Mouse (Mus musculus) mouse trophoblast stem cell (cell line): ENCODE results near the gene Tedc1.

ENCODE experiments used
- in situ Hi-C, 2 experiments: fragments of 300-500 bp; cut with MseI, MboI; formaldehyde crosslinking; loops; 2 replicates in 1 of 2; 3 replicates in 1 of 2; pipeline ENCODE4 v1.15.1; 2025

Gene Tedc1

DNA sequence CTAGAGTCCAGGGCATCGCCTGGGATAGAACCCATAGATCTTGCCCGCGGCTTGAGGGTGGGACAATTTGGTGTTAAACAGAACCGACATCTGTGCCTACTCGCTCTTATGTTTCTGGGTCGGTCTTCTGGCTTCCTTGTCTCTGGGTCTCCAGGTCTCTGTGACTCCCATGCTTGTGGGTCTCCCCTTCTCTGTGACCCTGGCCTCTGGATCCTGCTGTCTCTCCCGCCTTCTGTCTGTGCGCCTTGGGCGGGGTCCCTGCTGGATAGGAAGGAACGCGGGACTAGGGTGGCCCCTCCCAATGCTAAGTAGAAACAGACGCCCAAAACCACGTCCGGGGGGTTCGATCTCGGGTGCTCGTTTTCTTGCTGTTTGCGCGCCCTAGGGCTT is 4.0 kb upstream of the Tedc1 start:
- in situ Hi-C loops, result no loop called here

DNA sequence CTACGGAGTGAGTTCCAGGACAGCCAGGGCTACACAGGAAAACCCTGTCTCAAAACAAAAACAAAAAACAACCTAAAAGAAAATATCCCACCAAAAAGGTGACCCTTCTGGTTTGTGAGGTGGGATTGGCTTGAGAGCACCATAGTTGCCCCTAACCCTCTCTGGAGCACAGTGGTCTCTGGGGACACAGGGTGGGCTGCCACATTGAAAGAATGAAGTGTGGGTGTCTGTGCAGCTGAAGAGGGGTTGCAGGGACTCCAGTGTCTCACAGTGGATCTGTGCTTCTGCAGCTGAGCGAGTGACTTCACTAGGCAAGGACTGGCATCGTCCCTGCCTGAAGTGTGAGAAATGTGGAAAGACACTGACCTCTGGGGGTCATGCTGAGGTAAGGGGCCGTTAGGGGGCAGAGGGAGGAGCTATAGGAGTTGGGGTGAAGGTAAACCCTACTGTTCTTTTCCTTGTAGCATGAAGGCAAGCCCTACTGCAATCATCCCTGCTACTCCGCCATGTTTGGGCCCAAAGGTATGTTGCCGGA is 3.2 kb upstream of the Tedc1 start:
- in situ Hi-C loops, result no loop called here

DNA sequence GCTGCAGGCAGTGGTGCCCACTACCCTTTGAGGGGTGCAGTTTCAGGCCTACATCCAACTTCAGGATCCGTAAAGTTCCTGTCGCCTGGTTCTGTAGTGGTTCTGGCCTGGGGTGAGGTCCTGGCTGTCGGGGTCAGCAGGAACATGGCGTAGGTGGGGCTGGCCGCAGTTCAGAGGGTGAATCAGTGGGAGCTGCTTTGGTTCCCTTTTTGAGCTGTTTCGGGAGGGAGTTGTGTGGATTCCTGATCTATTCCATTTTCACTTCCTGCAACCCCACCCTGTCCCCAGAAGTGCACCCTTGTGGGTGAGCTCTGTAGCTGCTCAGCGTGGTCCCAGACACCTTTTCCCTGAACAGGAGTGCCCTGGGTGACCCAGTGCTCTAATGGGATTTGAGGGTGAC is 2.2 kb upstream of the Tedc1 start:
- in situ Hi-C loops, result no loop called here

DNA sequence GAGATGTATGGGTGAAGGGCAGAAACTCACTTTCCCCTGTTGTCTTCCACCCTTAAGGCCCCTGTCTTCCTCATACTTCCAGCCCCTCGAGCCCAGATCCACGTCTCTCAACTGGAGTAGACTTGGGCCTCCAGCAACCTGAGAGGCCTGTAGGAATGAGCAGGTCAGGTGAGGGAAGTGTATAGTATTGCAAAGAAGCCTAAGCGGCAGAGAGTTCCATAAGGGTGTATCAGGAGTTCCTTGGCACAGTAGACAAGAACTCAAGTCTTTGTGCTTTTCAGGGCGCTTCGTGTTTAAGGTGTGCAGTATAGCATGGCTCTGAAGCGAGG is 1.5 kb upstream of the Tedc1 start:
- in situ Hi-C loops, result no loop called here

DNA sequence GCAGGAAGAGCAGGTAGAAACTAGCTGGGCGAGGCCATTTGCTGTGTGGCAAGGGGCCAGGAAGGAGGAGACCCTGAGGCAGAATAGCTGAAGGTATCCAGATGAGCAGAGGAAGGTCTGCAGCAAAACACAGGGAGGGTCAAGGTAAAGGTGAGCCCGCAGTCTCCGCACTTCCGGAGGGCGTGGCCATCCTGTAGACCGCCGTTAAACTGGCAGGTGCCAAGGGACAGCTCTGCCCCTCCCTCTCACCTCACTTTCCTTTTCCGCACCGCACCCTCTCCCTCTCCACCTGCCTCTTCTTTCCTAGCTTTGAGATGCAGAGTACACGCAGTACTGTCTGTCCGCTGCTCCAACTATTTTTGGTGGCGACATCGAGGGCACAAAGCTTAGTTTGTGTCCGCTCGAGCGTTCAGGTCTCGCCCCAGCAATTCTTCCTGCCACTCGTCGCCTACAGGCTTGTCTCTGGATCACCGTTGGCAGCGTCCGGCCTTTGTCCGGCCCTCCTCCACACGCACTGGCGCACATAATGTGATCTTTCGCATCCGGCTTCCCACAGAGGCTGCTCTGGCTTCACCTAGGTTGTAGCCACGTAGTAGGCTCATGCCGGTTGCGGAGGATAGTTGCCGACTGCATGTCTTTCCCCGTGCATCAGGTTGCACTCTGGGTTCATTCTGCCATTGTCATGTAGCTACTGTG is 997 bp upstream of the Tedc1 start:
- in situ Hi-C loops, result no loop called here

DNA sequence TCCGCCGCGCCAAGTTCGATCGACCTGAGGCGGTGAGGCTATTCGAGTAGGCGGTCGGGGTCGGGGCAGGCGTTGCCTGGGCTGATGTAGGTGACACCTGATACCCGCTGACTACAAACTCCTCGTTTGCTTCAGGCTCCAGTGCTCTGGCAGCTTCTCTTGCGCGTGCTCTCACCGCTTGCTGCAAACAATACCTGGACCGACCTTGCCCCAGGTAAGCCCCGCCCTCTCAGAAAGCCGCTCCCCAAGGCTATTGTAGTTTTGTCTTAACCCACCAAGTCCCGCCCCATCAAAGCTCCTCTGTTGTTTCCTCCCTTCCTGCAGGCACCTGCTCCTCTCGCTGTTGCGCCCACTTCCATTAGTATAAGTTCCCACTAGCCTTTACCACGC is 314 bp downstream of the Tedc1 start:
- in situ Hi-C loops, result no loop called here

DNA sequence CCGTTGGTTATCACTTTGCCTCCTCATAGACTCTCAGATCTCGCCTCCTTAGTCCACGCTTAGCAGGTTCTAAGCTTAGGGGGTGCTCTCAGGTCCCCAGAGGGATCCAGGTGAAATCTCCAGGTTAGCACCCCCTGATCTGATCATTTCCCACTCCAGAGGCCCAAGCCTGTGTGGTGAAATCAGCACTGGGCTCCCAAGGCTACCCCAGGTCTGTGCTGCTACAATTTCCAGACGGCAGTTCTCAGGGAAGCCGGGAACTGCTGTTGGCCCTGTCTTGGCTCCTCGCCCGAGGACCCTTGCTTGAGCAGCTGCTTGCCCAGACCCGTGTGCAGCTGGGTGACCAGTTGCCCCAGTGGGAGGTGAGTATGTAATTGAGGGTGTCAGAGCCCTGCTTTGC is 781 bp downstream of the Tedc1 start:
- in situ Hi-C loops, result no loop called here

DNA sequence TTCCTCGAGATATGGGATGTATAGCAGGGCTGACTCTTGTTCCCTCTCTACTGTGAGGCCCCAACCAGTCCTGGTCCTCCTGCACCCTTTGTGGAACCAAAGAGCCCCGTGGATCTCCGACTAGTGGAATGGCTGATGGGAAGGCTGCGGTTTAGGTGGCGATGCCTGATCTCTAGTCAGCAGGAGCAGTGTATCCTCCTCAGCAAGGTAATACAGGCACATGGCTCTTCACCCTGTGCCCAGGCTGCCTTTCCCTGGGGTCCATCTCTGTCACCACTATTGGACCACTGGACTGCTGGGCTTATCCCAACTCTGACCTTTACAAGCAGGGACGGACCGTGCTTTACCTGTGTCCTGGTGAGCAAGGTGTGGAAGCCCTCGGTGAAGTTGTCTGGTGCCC is 1.3 kb downstream of the Tedc1 start:
- in situ Hi-C loops, result no loop called here

DNA sequence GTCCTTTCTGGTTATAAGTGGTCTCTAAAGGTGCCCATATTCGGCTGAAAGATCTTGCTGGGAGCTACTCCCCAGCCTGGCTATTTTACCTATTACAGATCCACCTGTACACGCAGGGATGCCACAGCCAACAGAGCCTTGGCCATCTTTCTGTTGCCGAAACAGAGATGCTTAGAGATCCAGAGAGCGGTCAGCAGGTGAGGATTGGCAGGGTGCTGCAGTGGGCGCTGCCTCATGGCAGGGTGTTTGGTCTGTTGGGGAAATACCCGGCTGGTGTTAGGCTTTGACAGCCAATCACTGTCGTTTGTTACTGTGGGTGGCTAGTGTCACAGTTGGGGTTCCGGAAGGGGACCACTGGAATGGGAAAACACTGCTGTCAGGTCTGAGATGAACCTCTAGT is 1.8 kb downstream of the Tedc1 start:
- in situ Hi-C loops, result no loop called here

DNA sequence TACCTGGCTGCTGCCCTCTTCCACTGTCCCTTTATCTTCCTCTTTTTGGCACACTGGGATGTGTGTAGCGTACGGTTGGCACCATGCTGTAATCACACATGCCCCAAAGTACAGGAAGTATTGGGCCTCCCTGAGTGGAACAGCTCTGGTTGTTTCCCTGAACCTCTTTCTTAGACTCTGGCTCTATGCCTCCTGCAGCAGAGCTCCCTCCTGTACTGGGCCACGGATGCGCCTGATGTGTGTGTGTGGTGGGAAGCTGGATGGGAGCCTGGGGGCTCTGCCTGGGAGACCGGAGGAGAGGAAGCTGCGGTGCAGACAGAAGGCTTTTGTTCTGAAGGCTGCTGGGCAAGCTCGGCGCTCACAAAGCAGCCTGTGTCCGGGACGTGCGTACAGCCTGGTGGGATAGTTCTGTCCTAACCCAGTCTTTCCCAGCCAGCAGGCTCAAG is 7.4 kb downstream of the Tedc1 start:
- in situ Hi-C loops, result no loop called here

DNA sequence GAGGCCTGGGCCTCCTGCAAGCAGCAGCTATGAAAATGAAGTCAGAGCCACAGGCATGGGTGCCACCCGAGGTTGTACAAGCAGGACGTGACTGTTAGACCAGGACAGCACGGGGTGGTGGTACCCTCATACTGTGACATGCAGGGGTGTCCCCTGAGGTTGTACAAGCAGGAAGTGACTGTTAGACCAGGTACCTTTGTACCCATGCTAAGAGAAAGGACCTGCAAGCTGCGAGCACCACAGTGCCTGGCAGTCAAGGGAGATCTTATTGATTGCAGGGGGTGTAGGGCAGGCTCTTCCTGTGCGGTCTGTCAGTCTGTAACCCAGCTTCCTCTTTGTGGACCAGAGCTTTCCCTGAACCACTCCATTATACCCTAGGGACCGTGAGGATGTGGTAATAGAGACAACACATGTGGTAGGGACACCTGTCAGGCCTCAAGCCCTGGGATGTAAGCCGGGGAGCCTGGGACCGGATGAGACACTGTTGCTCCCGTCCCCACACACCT is 11.9 kb downstream of the Tedc1 start:
- in situ Hi-C loops, result no loop called here

DNA sequence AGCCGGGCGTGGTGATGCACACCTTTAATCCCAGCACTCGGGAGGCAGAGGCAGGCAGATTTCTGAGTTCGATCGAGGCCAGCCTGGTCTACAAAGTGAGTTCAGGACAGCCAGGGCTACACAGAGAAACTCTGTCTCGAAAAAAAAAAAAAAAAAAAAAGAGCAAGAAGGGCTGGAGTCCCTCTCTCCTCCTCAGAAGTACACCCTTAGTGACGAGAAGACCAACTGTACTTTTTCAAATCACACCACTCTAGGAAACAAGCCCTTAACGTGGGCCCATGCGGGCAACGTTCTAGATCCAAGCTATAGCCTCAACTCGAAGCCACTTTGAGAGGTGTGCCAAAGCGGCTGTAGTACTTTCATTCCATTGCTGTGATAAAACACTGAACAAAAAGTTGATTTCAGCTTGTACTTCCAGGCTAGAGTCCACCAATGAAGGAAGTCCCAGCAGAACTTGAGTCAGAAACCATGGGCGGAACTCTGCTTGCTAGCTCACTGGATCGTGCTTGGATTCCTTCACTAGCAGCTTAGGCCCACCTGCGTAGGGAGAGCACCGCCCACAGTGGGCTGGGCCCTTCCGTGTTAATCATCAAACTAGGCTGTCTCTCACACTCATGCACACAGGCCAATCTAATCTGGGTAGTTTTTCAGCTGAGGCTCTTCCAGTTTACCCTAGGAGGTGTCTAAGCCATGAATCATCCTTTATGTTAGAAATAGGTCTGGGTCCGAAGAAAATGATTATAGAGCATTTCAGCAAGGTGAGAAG is 20.9 kb downstream of the Tedc1 start:
- in situ Hi-C loops, result no loop called here

DNA sequence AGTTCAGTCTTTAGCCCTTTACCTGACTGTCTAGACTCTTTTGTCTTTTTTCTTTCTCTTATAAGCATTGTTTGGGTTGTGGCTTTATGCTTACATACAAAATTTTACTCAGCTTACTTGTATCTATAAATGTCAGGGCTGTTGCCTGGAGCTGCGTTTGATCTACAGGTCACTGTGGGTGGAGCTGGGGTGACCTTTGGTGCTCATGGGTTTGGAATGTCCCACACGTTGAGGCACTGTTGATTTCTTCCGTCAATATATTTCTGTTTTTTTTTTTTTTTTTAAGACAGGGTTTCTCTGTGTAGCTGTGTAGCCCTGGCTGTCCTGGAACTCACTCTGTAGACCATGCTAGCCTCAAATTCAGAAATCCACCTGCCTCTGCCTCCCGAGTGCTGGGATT is 24.8 kb downstream of the Tedc1 start:
- in situ Hi-C loops, result no loop called here

DNA sequence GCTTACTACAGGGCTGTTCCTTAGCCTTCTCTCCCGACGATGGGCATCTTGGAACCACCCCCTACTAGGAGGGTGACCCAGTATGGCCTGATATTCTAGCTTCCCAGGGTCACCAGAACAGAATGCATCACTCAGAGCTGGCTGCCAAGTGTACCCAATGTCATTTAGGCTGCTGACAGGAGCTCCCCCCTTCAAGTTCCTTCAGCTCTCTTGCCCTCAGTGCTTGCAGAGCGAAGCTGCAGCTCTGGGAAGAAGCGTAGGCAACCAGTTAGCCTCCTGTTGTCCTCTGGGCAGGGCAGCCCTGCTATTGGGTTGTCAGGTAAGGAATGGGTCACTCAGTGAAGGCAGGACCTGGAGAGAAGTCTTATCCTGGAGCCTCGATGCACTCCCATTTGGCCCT is 28.7 kb downstream of the Tedc1 start:
- in situ Hi-C loops, result loop anchor here in 1 of 2 experiments (5.0 kb wide), 1 partner anchor 38 kb away; the partner anchor contains the start of gene Crip1

DNA sequence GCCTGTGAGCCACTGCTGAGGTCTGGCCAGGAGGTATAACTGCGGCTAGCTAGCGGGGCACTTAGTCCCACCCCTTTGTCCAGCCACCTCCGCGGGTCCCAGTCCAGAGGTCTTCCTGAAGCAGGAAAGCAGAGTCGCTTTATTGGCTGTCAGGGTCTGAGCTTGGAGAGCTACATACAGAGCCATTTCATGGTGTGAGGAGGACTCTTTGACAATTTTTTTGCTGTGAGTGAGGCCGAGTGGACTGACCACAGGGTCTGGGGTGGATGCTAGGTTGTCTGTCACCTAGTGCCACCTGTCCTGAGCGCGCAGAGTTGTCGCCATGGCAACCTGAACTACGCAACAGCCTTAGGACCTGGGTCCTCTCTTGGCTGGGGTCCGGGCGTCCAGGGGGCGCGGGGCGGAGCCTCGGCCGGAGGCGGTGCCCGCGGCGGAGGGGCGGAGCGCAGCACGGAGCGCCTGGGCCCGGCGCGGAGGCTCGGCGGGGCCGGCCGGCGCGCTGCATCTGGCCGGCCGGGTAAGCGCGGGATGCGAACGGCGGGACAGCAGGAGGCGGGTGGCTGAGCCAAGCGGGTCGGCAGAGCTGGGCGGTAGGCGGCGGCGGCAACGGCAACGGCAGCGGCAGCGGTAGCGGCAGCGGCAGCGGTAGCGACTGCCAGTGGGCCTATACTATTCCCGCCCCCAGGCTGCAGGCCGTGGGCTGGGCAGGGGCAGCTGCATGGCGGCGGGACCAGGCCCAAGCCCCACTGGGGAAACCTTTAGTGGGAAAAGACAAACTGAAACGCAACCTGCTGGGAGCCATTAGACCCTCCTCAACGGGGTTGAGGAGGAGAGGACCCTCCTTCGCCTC is 29.4 kb downstream of the Tedc1 start, which contains the start of gene Tmem121:
Gene Tmem121, plus strand, starts transcription at position 489 of the 850 bp plus-strand sequence.
- in situ Hi-C loops, result loop anchor here in 1 of 2 experiments (5.0 kb wide), 1 partner anchor 38 kb away; the partner anchor contains the start of gene Crip1

DNA sequence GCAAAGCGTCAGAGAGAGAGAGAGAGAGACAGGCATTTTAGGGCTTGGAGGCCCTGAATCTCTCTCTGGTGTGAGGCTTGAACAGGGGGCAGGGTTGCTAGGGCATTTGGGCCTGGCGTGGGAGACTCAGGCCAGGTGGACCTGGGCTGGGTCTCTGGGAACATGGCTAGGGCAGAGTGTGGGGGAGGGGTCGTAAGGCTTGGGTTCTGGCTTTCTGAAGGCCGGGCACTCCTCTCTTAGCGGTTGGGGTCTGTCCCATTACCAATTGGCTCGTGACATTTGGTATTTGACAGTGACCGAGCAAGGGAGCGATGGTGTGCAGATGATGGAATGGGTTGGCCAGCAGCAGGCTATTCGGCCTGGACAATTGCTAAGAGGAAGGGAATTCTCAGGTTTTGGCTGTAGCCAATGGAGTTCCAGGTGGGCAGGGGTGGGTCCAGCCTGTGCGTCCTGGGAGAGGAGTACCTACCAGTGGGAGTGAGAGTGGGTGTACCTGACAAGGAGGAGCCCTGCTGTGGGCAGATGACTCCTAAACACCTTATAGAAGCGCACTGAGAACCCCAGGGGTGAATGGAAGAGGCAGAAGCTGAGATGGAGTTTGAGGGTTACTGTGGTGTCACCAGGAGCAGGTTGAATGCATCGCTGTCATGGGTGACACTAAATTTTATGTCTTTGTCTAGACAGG is 30.2 kb downstream of the Tedc1 start:
- in situ Hi-C loops, result loop anchor here in 1 of 2 experiments (5.0 kb wide), 1 partner anchor 39 kb away; the partner anchor contains the start of gene Crip1

DNA sequence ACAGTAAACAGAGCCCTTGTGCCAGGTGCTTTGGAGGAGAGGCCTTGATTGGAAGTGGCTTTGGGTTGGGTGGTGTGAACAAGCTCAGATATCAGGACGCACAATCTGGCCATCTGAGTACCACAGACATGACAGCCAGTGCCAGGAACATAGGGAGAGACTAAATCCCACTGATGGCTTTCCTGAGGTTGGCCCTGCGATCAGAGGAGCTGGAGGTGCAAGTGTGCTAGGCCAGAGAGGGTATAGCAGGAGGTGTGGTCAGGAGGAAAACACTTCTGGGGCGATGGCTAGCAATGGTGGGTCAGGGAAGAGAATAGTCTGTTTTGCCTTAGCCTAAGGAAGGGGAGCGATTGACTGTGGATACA is 30.8 kb downstream of the Tedc1 start:
- in situ Hi-C loops, result loop anchor here in 1 of 2 experiments (5.0 kb wide), 1 partner anchor 40 kb away; the partner anchor contains the start of gene Crip1

DNA sequence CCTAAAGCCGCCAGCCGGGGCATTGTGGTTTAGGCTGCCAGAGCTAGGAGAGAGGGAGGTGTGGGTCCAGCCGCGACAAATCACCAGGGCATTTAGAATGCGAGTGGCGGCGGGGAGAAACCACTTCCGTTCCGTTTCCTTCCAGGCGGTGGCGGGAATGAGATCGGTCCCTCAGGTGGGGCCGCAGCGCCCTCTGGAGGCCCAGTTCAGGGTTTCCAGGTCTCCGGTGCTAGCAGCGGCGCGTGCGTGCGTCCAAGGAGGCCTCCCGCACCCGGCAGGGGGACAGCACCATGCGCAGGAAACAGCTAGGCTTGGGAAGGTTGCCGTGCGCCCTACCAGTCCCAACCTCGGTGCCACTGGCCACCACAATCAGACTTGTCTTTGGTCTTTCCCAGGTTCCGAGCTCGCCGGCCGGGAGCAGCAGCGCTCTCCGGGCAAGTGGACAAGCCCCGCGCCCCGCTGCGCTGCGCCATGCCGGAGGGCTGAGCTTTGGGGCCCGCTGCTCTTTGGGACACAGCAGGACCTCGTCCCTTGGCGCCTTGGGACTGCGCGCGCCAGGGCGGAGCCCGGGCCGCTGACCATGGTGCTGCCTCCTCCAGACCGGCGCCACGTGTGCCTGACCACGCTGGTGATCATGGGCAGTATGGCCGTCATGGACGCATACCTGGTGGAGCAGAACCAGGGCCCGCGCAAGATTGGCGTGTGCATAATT is 31.5 kb downstream of the Tedc1 start:
- in situ Hi-C loops, result loop anchor here in 1 of 2 experiments (5.0 kb wide), 1 partner anchor 40 kb away; the partner anchor contains the start of gene Crip1

DNA sequence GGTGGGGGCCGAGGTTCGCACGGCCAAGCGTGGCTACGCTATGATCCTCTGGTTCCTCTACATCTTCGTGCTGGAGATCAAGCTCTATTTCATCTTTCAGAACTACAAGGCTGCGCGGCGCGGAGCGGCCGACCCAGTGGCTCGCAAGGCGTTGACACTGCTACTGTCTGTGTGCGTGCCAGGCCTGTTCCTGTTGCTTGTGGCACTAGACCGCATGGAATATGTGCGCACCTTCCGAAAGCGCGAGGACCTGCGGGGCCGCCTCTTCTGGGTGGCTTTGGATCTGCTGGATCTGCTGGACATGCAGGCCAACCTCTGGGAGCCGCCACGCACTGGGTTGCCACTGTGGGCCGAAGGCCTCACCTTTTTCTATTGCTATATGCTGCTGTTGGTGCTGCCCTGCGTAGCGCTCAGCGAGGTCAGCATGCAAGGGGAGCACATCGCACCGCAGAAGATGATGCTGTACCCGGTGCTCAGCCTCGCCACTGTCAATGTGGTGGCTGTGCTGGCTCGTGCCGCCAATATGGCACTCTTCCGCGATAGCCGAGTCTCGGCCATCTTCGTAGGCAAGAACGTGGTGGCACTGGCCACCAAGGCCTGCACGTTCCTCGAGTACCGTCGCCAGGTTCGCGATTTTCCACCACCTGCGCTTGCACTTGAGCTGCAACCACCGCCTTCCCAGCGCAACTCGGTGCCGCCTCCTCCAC is 32.3 kb downstream of the Tedc1 start:
- in situ Hi-C loops, result loop anchor here in 1 of 2 experiments (5.0 kb wide), 1 partner anchor 41 kb away; the partner anchor contains the start of gene Crip1

DNA sequence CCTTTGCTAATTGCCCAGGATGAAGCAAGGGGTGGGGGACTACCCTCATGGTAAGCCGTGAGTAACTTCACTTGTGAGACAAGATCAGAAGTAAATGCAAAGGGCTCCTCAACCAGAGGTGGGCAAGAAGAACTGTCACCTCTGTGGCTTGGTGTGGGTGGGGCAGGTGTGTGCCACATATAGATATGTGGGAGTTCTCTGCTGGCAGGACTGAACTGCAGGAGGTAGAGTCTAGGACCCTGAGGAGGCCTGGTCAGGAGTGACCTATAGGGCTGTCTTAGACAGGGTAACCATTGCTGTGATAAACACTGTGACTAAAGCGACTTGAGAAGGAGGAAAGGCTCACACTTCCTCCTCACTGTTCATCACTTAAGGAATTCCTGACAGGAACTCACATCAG is 37.2 kb downstream of the Tedc1 start:
- in situ Hi-C loops, result no loop called here
